Comparison of ENCODE assay signal across 8 mouse cellular contexts in the genomic region with DNA sequence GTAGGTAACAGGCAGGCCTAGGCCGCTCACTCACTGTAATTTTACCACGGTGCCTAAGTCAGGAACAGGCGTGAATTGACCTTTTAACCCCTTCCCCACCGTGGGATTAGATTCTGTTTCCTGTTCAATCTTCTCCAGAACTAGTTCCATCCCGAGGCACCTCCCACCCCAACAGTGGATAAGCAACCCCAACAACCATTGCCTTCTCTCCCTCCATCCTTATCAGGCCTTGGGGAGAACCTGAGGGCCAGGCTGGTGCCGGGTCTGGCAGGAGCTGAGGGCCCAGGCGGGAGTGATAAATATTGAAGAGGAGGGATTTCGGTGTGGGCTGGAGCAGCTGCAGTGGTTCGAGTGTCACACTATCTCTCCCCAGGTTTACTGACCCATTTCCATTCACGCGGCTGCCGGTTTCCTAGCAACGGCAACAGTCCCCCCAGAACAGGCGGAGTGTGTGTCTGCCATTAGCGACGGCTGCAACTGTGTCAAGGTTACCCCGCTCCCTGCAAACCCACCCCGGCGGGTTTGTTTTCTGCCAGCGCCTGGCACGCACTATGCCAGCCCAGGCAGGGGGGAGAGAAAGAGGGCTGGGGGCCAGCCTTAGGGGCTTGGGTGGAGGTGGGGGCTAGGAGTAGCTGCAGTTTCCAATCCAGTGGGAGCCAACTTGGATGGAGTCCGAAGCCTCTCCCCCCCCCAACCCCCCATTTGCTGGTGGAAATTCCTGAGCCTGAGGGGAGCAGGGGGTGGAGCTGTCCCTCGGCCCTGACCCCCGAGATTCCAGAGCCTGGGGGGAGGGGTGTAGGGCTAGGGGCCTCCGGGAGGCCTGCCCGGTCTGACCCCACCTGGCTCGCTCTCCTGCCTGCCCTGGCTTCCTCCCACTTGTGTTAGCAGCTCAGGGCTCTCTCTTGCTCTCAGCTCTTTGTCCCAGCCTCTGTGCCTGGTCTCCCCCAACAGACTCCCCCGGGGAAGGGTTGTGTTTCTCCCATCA. TPM values are rescaled to one million over a fixed set of nuclear protein-coding genes. Genes with fewer than 3 reads are reported as not detected.
DNase-seq lines count a peak whose midpoint lies in the region; ATAC-seq and TF ChIP-seq lines count a peak whose summit lies in the region.

No protein-coding gene starts in this region.

- no peak overlapping the region for H3K9ac ChIP-seq in liver, postnatal 0 days (replicated peaks)
- H3K9ac ChIP-seq in kidney, postnatal 0 days (ENCODE audit: low read depth, low read length), result peak overlapping the region; percentile 42; the same call in 1 of the 2 replicates
- H3K9ac ChIP-seq in midbrain, embryonic 15.5 days, result peak overlapping the region; percentile 28; the same call in 1 of the 2 replicates

- peaks cover 46% of the 10 kb centered on the region for H3K4me1 ChIP-seq in liver, postnatal 0 days (ENCODE audit: insufficient read depth)
- H3K4me1 ChIP-seq in brown adipose tissue, adult 24 weeks (ENCODE audit: control insufficient read depth, insufficient read depth, insufficient read length, low read length), result peaks cover 63% of the 10 kb centered on the region
- H3K4me1 ChIP-seq in kidney, postnatal 0 days (replicated peaks; ENCODE audit: insufficient read depth, low read length), result peaks cover 88% of the 10 kb centered on the region
- peaks cover 99% of the 10 kb centered on the region for H3K4me1 ChIP-seq in midbrain, embryonic 15.5 days

- TF ChIP-seq EP300 in liver, postnatal 0 days (IDR thresholded peaks at IDR 0.05; ENCODE audit: low read depth), result no peak

- peaks cover 27% of the 10 kb centered on the region for H3K27me3 ChIP-seq in liver, postnatal 0 days (ENCODE audit: insufficient read depth, low read length)
- no peaks in the 10 kb centered on the region for H3K27me3 ChIP-seq in kidney, postnatal 0 days (ENCODE audit: insufficient read depth, low read length)
- no peaks in the 10 kb centered on the region for H3K27me3 ChIP-seq in midbrain, embryonic 15.5 days (replicated peaks)

- H3K36me3 ChIP-seq in liver, postnatal 0 days (replicated peaks; ENCODE audit: insufficient read depth, low read length), result no peaks in the 10 kb centered on the region
- no peaks in the 10 kb centered on the region for H3K36me3 ChIP-seq in kidney, postnatal 0 days (ENCODE audit: insufficient read depth, low read length)
- H3K36me3 ChIP-seq in midbrain, embryonic 15.5 days (replicated peaks), result no peaks in the 10 kb centered on the region

- H3K4me3 ChIP-seq in liver, postnatal 0 days (ENCODE audit: low read depth, low read length), result no peak overlapping the region
- 0 out of 2 replicates have a peak overlapping the region, but pooled peaks have one; percentile 2 for H3K4me3 ChIP-seq in brown adipose tissue, adult 24 weeks (ENCODE audit: insufficient read depth, low read depth, low read length)
- peak overlapping the region; percentile 0; the same call in 1 of the 2 replicates for H3K4me3 ChIP-seq in kidney, postnatal 0 days (replicated peaks; ENCODE audit: low read depth, low read length)
- peak overlapping the region; percentile 14 for H3K4me3 ChIP-seq in midbrain, embryonic 15.5 days

- DNase-seq in liver, result peak; percentile 54
- no peak for DNase-seq in liver, postnatal 0 days
- DNase-seq in forelimb bud, embryonic 11.5 days (ENCODE audit: low read depth, low spot score), result peak; percentile 72
- peak; percentile 86 for DNase-seq in kidney, postnatal 0 days (ENCODE audit: low spot score)
- no peak for DNase-seq in T-cell, adult 2 months (ENCODE audit: low spot score)
- DNase-seq in thymus, postnatal 36 days, result no peak

- H3K4me2 ChIP-seq in liver, postnatal 0 days (ENCODE audit: low read depth, low read length), result no peak overlapping the region
- peak overlapping the region; percentile 48 for H3K4me2 ChIP-seq in kidney, postnatal 0 days (ENCODE audit: low read length)
- H3K4me2 ChIP-seq in midbrain, embryonic 15.5 days, result peak overlapping the region; percentile 50

- H3K27ac ChIP-seq in liver, postnatal 0 days (ENCODE audit: low read depth), result no peak overlapping the region
- H3K27ac ChIP-seq in brown adipose tissue, adult 24 weeks (replicated peaks; ENCODE audit: low read depth, low read length), result peak overlapping the region; percentile 41
- H3K27ac ChIP-seq in kidney, postnatal 0 days, result peak overlapping the region; percentile 92
- peak overlapping the region; percentile 88 for H3K27ac ChIP-seq in midbrain, embryonic 15.5 days

- H3K9me3 ChIP-seq in liver, postnatal 0 days (ENCODE audit: low read length), result no peaks in the 10 kb centered on the region
- H3K9me3 ChIP-seq in kidney, postnatal 0 days (replicated peaks; ENCODE audit: low read length), result no peaks in the 10 kb centered on the region
- H3K9me3 ChIP-seq in midbrain, embryonic 15.5 days, result no peaks in the 10 kb centered on the region

- 42% methylated on average over 25 of the region's 28 CpGs for WGBS in liver, postnatal 0 days (ENCODE audit: insufficient replicate concordance)
- 14% methylated on average over 28 of the region's 28 CpGs for WGBS in kidney, postnatal 0 days
- 2% methylated on average over 28 of the region's 28 CpGs for WGBS in midbrain, embryonic 15.5 days

- TF ChIP-seq CTCF in liver, postnatal 0 days (IDR thresholded peaks at IDR 0.05; ENCODE audit: low read depth), result no peak
- no peak for TF ChIP-seq CTCF in kidney, postnatal 0 days (IDR thresholded peaks at IDR 0.05; ENCODE audit: low read depth)

- no peak for ATAC-seq in liver, postnatal 0 days
- no peak for ATAC-seq in kidney, postnatal 0 days (replicated peaks; ENCODE audit: low FRiP score, low read depth)
- peak; percentile 76 for ATAC-seq in midbrain, embryonic 15.5 days (replicated peaks)

RNA-seq across cellular contexts. Expression of a gene that starts 31.9 kb away (rescaled TPM):
- 0.76 and 0.87 TPM in 2 replicates for polyA plus RNA-seq in liver, postnatal 0 days (2015; fragmentation: Nextera tagmentation; extraction: Ambion mirVana)
- polyA plus RNA-seq in brown adipose tissue, adult 24 weeks (2012; ENCODE audit: insufficient read depth, insufficient read length, missing spikeins), result 16.4 and 26.1 TPM in 2 replicates
- 6.4 and 6.7 TPM in 2 replicates for polyA plus RNA-seq in kidney, postnatal 0 days (2015; fragmentation: Nextera tagmentation; extraction: Ambion mirVana)
- 13.5 and 14.4 TPM in 2 replicates for polyA plus RNA-seq in midbrain, embryonic 15.5 days (2015; fragmentation: Nextera tagmentation; extraction: Ambion mirVana)

Comparison
In these comparisons a context has a peak if more than half of its experiments do, and no peak if none do; other contexts are left out.
1. DNase-seq: peak in liver (single experiment), forelimb bud, embryonic 11.5 days (single experiment) and kidney, postnatal 0 days (single experiment); none in liver, postnatal 0 days (single experiment), T-cell, adult 2 months (single experiment) and thymus, postnatal 36 days (0 of 2).